ENCODE assay signal across 9 mouse cellular contexts in genomic region chr14:101482270-101482669, GRCm38 (mm10).
DNase-seq lines count a peak whose midpoint lies in the region; ATAC-seq and TF ChIP-seq lines count a peak whose summit lies in the region.
"Had no signal": no experiment of that assay in that cellular context is flagged by ENCODE, and none has a peak within 500 bp of the region (broad histone marks: within the 10 kb centered on the region; RNA-seq: fewer than 3 reads in every experiment).

No protein-coding gene starts in this region.

- H3K27me3 ChIP-seq in kidney, embryonic 16.5 days (ENCODE audit: insufficient read depth, low read length) = no peaks in the 10 kb centered on the region
- no peaks in the 10 kb centered on the region for H3K27me3 ChIP-seq in stomach, postnatal 0 days (ENCODE audit: control insufficient read depth, insufficient read depth, low read length)

- TF ChIP-seq EP300 in stomach, postnatal 0 days (optimal IDR thresholded peaks at IDR 0.05) = no peak

- no peak overlapping the region for H3K27ac ChIP-seq in kidney, embryonic 16.5 days (ENCODE audit: low read length)
- no peak overlapping the region for H3K27ac ChIP-seq in embryonic fibroblast, embryonic 13.5 days (ENCODE audit: insufficient read depth, low read length)
- H3K27ac ChIP-seq in stomach, postnatal 0 days (replicated peaks) = no peak overlapping the region
- H3K27ac ChIP-seq: macrophage had no signal

- H3K36me3 ChIP-seq in kidney, embryonic 16.5 days (ENCODE audit: insufficient read depth, low read length) = peaks cover 4% of the 10 kb centered on the region; the same call in 1 of the 2 replicates
- H3K36me3 ChIP-seq in stomach, postnatal 0 days (ENCODE audit: control insufficient read depth, insufficient read depth, low read length) = no peaks in the 10 kb centered on the region; the same call in 1 of the 2 replicates

- 57% methylated on average over 4 of the region's 4 CpGs for WGBS in kidney, embryonic 16.5 days
- 37% methylated on average over 4 of the region's 4 CpGs for WGBS in stomach, postnatal 0 days

- TF ChIP-seq CTCF in embryonic fibroblast, embryonic 13.5 days (IDR thresholded peaks at IDR 0.05; ENCODE audit: borderline replicate concordance, insufficient read depth, low read length) = peak; percentile 41; the same call in 1 of the 2 replicates
- peak; percentile 80 for TF ChIP-seq CTCF in stomach, postnatal 0 days (IDR thresholded peaks at IDR 0.05; ENCODE audit: low read depth)

- peak; percentile 38 for DNase-seq in kidney, adult 9 months
- peak; percentile 16 to 43 for DNase-seq in CD8-positive naive resting alpha-beta T cell, adult 2 months (ENCODE audit: low read depth in 2 of 2, low spot score in 2 of 2)
- DNase-seq in R1 (ENCODE audit: low read depth, low spot score) = peak; percentile 49
- DNase-seq in stomach, postnatal 0 days (ENCODE audit: low spot score) = peak; percentile 44
- DNase-seq in frontal cortex, postnatal 14 days (ENCODE audit: low spot score in 2 of 2) = no peak
- DNase-seq in layer of hippocampus, postnatal 14 days (ENCODE audit: low spot score in 2 of 2) = no peak

- TF ChIP-seq POLR2A in embryonic fibroblast, embryonic 13.5 days (IDR thresholded peaks at IDR 0.05; ENCODE audit: low read depth, low read length) = no peak

- H3K4me3 ChIP-seq in kidney, embryonic 16.5 days (ENCODE audit: low read length) = no peak overlapping the region
- no peak overlapping the region for H3K4me3 ChIP-seq in embryonic fibroblast, embryonic 13.5 days (ENCODE audit: insufficient read depth, low read length)
- H3K4me3 ChIP-seq in stomach, postnatal 0 days (ENCODE audit: low read depth, low read length) = no peak overlapping the region

- H3K4me1 ChIP-seq in kidney, embryonic 16.5 days (ENCODE audit: insufficient read depth, low read length) = peaks cover 8% of the 10 kb centered on the region
- no peaks in the 10 kb centered on the region for H3K4me1 ChIP-seq in embryonic fibroblast, embryonic 13.5 days (ENCODE audit: control insufficient read depth, insufficient read depth, low read length)
- no peaks in the 10 kb centered on the region; the same call in 1 of the 2 replicates for H3K4me1 ChIP-seq in stomach, postnatal 0 days (replicated peaks; ENCODE audit: control insufficient read depth, insufficient read depth)

- H3K9ac ChIP-seq in kidney, embryonic 16.5 days (replicated peaks; ENCODE audit: low read length) = no peak overlapping the region
- H3K9ac ChIP-seq in stomach, postnatal 0 days (ENCODE audit: low read length) = no peak overlapping the region

- no peak overlapping the region for H3K4me2 ChIP-seq in kidney, embryonic 16.5 days (replicated peaks; ENCODE audit: low read depth, low read length)
- H3K4me2 ChIP-seq in stomach, postnatal 0 days (replicated peaks; ENCODE audit: low read depth) = no peak overlapping the region

- no peaks in the 10 kb centered on the region for H3K9me3 ChIP-seq in kidney, embryonic 16.5 days (ENCODE audit: low read length)
- H3K9me3 ChIP-seq in stomach, postnatal 0 days (ENCODE audit: control insufficient read depth, low read length) = no peaks in the 10 kb centered on the region

- ATAC-seq in kidney, embryonic 16.5 days (ENCODE audit: low FRiP score, low TSS enrichment) = no peak
- no peak for ATAC-seq in stomach, postnatal 0 days (ENCODE audit: low FRiP score, low TSS enrichment)

Comparison
In these comparisons a context has a peak if more than half of its experiments do, and no peak if none do; other contexts are left out.
1. DNase-seq: peak in kidney, adult 9 months (single experiment), CD8-positive naive resting alpha-beta T cell, adult 2 months (2 of 2), R1 (single experiment) and stomach, postnatal 0 days (single experiment); none in frontal cortex, postnatal 14 days (0 of 2) and layer of hippocampus, postnatal 14 days (0 of 2).